Mouse (Mus musculus) forebrain, embryonic 15.5 days (tissue): Measurements from ENCODE around the gene Timmdc1. TPM values are rescaled to one million over a fixed set of nuclear protein-coding genes. Genes with fewer than 3 reads are reported as not detected.

ENCODE experiments used
- polyA plus RNA-seq: library from polyadenylated mRNA; unstranded; fragments of >200 nt; fragmentation: Nextera tagmentation; extraction: Ambion mirVana; gene quantifications from 2 replicates; pipeline ENCODE4 v1.2.1, GENCODE M21; 2015

The Timmdc1 gene
- polyA plus RNA-seq, 1 experiment from 2014 or later = 39.3 TPM

Other genes with a start within 250 kb of the Timmdc1 start
- gene Nr1i2, start 227.8 kb downstream of the Timmdc1 start, polyA plus RNA-seq = not detected in 2 replicates
- 0.54 and 1.0 TPM in 2 replicates for gene Maats1, start 180.5 kb downstream of the Timmdc1 start, polyA plus RNA-seq
- gene Cox17, start 175.7 kb downstream of the Timmdc1 start, polyA plus RNA-seq = 102 and 113 TPM in 2 replicates
- not detected in 2 replicates for gene Gm21987, start 175.6 kb downstream of the Timmdc1 start, polyA plus RNA-seq
- gene Popdc2, start 160.5 kb downstream of the Timmdc1 start, polyA plus RNA-seq = 0.22 and 0.42 TPM in 2 replicates
- gene Pla1a, start 89.5 kb downstream of the Timmdc1 start, polyA plus RNA-seq = 0.34 and 0.41 TPM in 2 replicates
- gene Adprh, start 70.0 kb downstream of the Timmdc1 start, polyA plus RNA-seq = 131 and 141 TPM in 2 replicates
- gene Cd80, start 67.1 kb downstream of the Timmdc1 start, polyA plus RNA-seq = 0.55 and 0.59 TPM in 2 replicates
- gene Poglut1, start 27.6 kb upstream of the Timmdc1 start, polyA plus RNA-seq = 66.1 and 66.2 TPM in 2 replicates
- gene Tmem39a, start 36.0 kb upstream of the Timmdc1 start, polyA plus RNA-seq = 38.4 and 41.5 TPM in 2 replicates
- 3.4 and 3.6 TPM in 2 replicates for gene Arhgap31, start 190.6 kb upstream of the Timmdc1 start, polyA plus RNA-seq
- gene B4galt4, start 219.6 kb upstream of the Timmdc1 start, polyA plus RNA-seq = 24.5 and 27.4 TPM in 2 replicates